Mouse (Mus musculus): Measurements from ENCODE around the gene Cd37. TPM values are rescaled to one million over a fixed set of nuclear protein-coding genes. Genes with fewer than 3 reads are reported as not detected.

Cd37 gene
- total RNA-seq, 2 experiments from 2014 or later: 5.0 to 5.9 TPM

DNA sequence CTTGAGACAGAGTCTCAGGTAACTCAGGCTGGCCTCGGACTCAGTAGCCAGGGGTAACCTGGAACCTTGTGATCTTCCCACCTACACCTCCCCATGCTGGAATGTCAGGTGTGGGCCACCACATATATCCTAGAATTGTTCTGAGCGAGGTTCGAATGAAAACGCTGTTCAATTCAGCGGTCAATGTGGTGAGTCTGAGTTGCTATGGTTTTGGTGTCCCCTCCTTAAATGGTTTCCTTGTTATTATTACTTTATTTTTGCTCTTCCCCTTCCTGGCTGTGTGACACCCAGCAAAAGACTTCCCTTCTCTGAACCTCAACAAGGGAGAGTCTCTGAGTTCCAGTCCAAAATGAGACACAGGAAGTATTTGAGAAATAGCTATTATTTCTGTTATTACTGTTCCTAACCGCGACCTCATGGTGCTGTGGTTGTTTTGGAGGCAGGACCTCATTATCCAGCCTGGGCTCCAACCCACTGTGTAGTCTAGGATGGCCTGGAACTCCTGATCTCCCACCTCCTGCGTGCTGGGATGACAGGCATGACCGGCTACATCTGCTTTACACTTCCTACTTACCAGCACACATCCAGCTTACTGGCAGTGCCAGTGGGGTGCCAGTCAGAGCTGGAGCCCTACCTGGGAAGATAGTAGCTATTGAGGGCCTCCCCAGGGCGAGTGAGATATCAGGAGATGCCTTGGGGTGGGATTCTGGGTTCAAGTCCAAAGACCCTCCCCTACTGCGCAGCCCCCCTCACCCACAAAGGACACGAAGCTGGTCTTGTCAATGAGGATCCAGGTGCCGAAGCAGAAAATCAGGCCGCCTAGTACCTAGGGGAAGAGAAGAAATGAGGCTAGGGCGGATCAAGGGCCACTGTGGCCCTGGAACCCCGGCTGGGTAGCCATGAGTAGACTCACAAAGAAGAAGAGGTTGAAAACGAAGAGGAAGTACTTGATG, 892 bp downstream of the Cd37 start:
- no peak for DNase-seq (ENCODE audit: low spot score in 2 of 2)
- intact Hi-C loops (cut with DNase I): no loop called here

DNA sequence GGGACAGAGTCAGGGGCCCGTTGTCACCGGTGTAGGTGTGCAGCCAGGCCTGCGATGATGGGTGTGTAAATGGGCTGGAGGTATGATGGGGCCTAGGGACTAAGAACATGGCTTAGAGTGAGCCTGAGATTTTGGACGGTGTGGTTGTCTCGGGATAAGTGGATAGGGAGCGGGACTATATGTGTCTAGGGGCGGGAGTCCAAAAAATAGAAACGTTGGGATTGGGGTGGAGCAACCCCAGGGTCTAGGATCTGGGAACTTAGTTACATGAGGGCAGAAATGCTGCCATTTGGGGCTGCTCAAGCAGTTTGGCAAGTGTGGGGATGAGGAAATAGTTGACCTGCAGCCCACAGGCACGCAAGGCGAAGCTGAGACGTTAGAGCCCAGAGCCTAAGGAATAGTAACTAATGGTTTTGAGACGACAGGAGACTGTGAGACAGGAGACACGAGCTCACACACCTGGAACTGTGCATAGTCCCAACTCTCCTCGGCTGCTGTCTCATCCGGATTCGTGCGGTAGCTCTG, 3.2 kb downstream of the Cd37 start:
- DNase-seq (ENCODE audit: low spot score in 2 of 2): no peak
- intact Hi-C loops (cut with DNase I): no loop called here

DNA sequence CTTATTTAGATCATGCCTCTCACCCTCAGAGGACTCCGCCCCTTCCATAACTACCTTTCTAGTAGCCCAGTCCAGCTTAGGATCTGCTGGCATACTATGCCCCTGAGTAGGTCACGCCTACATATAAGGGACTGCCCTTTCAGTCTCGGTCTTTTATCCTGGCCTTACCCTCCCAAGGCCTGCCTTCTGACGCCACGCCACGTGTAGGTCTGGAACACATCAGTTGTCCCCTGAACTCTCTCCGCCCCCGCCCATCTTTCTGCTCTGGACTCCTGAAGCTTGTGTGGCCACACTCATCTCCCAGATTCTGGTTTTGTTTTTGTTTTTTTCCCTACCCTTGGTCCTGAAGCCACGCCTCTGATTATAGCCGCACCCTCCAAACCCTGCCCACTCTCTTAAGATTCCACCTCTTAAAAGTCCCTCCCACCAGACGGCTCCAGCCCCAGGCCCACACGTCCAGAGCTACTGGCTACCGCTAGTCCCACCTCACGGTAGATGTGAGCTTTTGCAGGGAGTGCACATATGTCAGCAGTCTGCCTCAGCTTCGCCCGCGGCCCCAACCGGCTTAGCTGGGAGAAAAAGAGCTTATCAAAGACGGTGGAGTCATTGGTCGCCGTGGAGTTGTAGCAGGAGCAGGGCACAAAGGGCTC, 3.9 kb downstream of the Cd37 start:
- no peak for DNase-seq (ENCODE audit: low spot score in 2 of 2)
- intact Hi-C loops (cut with DNase I): no loop called here

DNA sequence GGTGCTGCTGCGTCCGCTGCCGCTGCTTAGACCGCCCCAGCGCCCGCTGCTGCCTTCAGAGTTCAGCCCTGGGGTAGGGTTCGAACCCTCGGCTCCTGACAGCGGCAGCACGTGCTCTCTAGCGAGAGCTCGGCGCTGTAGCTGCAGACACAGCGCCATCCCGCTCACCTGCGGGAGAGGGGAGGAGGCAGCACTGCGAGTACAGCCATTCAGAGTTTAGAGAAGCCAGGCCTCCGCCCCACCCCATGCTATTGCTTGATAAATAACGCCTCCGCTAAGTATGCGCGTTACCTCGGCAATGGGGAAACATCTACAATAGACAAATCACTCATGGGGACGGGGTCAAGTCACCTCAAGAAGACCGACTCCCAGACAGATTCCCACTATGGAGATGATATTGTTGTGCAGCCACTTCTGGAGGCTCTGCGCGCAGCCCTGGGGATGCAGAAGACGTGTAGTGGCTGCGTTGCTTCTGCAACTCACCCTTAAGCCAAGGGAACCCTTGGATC, 4.5 kb downstream of the Cd37 start:
- intact Hi-C loops (cut with DNase I): no loop called here
- no peak for DNase-seq (ENCODE audit: low spot score in 2 of 2)

DNA sequence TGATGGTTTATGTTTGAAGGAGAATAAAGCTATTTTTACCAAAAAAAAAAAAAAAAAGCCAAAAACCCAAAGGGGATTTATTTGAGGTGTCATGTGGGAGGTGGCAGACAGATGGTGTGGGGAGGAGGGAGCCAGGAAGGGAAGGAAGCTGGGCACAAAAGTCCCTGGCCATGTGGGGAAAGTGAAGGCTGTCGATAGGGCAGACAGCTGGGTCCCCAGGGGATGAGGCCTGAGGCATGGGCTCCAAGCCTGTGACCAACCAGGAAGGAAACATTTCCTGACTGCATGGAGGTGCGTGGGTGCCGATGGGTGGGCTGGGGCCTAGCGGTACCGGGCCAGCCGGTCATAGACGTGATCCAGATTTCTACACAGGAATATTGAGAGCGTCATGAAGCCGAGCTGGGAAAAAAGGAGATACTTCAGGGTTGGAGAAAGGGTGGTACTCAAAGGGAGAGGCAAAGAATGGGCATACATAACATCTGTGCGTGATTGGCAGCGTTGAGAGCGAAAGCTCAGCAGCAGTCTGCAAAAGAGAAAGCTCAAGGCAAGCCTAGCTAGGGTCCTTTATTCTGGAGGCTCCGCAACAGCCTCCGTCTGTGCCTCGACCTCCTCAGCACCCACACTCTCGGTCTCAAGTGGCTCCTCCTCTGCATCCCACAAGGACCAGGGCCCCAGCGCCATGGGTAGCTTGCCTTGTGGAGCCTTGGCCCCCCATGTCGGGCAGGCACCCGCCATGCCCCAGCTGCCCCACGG, 5.2 kb downstream of the Cd37 start:
- intact Hi-C loops (cut with DNase I): loop anchor here (2.0 kb wide), 2 partner anchors 43 to 67 kb away; no protein-coding TSS in a partner anchor

DNA sequence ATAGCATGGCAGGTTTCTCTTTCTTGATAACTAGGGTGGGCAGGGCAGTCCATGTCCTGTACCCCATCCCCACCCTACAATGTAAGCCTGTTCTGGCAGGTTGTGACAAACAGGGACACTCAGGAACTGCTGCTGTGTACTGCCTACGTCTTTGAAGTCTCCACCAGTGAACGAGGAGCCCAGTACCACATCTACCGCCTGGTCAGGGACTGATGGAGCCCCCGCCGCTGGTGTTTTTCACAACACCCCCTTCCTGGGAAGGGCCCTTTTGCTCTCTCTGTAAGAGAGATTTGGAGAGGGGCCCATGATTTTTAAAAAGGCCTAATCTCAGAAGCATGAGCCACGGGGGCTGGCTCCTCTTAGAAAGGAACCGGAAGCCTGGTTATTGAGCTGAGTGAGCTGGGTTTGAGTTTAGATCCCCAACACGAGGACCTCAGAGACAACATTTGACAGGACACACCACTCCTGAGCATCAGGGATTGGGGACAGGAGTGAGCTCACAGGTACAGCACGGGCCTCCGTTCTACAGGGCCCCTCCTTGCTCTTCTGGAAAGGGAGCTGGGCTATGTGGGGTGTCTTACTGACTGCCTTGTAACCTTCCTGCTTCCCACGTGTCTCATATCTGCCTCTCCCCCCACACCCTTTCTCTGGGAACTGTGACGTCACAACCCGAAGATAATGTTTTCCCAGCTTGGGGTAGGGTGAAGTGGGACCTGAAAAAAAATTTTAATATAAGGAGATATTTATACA, 6.0 kb downstream of the Cd37 start:
- peak; percentile 57 to 66 for DNase-seq (ENCODE audit: low spot score in 2 of 2)
- intact Hi-C loops (cut with DNase I): loop anchor here (2.0 kb wide), 2 partner anchors 42 to 66 kb away; no protein-coding TSS in a partner anchor

More for the DNA sequence above, 5.2 kb downstream of the Cd37 start:
- peak; percentile 81 to 88 for DNase-seq (ENCODE audit: low spot score in 2 of 2)

DNA sequence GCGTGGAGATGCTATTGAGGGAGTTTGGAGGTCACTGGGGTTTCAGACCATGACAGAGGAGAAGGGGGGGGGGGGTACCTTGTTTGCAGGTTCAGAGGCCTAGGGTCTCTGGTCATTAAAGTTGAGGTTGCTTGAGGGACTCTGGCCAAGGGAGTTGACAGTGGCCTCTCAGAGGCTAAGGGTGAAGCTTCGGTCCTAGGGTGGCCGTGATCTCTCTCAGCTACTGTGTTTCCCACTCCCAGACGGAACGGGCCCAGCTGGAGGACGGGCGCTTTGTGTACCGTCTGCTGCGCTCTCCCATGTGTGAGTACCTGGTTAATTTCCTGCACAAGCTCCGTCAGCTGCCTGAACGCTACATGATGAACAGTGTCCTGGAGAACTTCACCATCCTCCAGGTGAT, 7.0 kb downstream of the Cd37 start:
- DNase-seq (ENCODE audit: low spot score in 2 of 2): no peak
- intact Hi-C loops (cut with DNase I): loop anchor here (2.0 kb wide), 2 partner anchors 41 to 65 kb away; no protein-coding TSS in a partner anchor

DNA sequence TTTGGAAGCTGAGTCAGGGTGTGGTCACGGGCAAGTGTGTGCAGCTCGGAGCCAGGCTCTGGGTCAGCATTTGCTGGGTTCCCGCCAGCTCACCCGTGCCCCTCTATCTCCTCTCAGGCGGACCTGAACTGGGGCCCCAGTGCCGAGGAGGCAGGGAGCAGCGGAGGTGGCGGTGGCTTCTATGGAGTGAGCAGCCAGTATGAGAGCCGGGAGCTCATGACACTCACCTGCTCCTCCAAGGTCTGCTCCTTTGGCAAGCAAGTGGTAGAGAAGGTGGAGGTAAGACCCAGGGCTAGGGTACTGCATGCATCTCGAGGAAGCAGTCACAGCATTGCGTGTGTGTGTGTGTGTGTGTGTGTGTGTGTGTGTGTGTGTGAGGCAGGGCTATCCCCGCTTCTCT, 7.7 kb downstream of the Cd37 start:
- no peak for DNase-seq (ENCODE audit: low spot score in 2 of 2)
- intact Hi-C loops (cut with DNase I): no loop called here

DNA sequence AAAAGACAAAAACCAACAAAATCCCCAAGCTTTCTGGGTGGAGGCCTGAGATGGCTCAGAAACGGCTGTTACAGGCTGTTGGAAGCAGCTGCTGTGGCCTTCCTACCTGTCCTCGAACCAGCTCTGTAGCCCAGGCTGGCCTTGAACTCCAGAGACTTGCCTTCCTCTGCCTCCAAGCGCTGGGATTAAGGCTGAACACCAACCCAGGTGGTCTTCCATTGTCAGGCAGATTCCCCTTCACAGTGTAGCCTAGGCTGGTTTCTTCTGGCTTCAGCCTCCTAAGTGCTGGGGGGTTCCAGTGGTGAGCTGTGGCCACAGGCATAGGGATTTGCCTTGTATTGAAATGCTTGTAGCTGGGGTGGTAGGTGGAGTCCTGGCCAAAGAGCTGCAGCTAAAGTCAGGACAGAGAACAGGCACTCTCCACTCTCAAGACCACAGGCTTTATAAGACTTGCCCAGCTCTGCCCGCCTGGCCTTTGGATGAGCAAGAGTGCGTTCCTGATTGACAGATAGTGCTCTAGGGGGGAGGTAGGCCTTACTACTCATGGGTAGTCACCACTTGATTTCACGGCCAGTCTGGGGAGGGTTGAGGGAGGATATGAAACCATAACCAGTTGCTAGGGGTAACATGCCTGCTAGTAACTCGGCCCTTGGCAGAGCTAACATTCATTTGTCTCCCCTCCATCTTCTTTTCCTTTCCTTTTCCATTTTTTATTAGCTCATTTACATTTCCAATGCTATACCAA, 9.3 kb downstream of the Cd37 start:
- no peak for DNase-seq (ENCODE audit: low spot score in 2 of 2)
- intact Hi-C loops (cut with DNase I): no loop called here

DNA sequence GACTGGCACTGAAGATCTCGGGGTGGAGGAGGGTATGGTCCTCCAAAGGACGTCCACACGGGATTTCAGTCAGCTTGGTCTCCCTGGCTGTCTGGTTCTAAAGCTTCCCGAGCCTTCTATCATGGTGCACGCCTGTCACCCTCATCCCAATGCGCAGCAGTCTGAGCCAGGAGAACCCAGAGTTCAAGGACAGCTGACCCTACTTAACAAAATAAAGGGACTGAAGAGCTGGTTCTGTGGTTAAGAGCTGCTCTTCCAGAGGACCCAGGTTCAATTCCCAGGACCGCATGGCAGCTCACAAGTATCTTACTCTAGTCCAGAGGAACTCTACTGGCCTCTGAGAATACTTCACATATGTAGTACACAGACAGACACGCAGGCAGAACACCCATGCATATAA, 9.9 kb downstream of the Cd37 start:
- intact Hi-C loops (cut with DNase I): no loop called here
- DNase-seq (ENCODE audit: low spot score in 2 of 2): no peak

DNA sequence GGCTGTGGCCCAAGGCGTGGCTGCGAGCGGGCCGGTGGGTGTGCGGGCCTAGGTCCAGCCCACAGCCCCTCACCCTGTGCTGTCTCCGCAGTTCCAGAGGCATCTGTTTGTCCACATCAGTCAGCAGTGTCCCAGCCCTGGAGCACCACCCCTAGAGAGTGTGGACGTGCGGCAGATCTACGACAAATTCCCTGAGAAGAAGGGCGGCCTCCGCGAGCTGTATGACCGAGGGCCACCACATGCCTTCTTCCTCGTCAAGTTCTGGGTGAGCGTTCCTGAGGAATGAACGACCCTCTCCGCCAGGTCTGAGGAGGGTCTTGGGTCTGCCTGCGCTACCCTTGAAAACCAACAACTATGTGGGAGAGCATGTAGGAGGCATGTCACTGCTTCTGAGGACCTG, 10.4 kb downstream of the Cd37 start:
- intact Hi-C loops (cut with DNase I): no loop called here

DNA sequence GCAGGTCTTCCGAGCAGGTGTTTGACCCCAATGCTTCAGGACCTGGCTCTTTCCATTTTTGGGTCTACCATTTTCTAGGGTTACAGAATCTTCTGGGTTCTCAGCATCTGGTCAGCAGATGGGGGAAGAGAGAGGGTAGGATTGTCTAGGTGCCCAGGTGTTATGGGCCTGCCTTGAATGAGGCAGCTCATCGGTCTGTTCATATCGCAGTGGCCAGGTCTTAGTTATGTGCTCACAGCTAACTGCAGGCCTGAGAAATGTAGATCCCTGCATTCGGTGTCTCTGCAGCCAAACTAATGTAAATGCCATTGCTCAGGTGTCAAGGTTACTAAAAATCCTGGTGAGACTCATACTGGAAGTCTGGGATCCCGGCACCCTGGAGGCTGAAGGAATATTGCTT, 12.5 kb downstream of the Cd37 start:
- DNase-seq (ENCODE audit: low spot score in 2 of 2): no peak
- intact Hi-C loops (cut with DNase I): no loop called here

More for the DNA sequence above, 10.4 kb downstream of the Cd37 start:
- DNase-seq (ENCODE audit: low spot score in 2 of 2): no peak

DNA sequence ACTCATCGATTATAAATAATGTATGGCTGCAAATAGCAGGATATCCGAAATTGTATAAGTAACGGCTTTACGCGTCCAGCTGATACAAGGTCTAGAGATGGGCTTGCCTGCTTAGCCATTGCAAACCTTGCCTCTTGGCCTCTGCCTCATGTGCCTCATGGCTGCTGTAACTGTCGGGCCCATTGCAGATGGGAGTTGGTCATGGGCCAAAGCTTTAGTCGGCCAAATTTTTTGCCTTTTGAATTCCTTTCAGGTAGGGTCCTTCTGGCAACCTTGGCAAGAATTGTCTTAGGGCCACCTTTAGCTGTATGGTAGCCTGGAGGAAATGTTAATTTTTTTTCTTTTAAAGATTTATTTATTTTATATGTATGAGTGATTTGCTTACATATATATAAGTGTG, 14.1 kb downstream of the Cd37 start:
- intact Hi-C loops (cut with DNase I): no loop called here
- DNase-seq (ENCODE audit: low spot score in 2 of 2): no peak

DNA sequence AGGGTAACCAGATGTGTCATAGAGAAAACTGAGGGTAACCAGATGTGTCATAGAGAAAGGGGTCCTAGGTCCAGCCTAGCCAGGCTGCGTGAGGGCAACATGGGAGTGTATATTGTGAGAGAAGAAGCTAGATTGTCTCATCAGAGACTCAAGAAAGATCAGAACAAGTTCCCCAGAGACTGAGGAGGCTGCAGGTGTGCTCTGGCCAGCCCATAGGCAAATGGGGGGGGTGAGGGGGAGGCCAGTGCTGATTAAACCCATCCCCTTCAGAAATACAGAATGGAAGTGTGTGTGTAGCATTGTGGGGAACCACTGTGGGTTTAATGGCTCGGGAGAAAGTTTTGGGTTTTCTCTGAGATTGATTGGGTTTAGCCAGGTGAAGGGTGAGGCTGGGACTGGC, 17.2 kb downstream of the Cd37 start:
- no peak for DNase-seq (ENCODE audit: low spot score in 2 of 2)
- intact Hi-C loops (cut with DNase I): no loop called here

DNA sequence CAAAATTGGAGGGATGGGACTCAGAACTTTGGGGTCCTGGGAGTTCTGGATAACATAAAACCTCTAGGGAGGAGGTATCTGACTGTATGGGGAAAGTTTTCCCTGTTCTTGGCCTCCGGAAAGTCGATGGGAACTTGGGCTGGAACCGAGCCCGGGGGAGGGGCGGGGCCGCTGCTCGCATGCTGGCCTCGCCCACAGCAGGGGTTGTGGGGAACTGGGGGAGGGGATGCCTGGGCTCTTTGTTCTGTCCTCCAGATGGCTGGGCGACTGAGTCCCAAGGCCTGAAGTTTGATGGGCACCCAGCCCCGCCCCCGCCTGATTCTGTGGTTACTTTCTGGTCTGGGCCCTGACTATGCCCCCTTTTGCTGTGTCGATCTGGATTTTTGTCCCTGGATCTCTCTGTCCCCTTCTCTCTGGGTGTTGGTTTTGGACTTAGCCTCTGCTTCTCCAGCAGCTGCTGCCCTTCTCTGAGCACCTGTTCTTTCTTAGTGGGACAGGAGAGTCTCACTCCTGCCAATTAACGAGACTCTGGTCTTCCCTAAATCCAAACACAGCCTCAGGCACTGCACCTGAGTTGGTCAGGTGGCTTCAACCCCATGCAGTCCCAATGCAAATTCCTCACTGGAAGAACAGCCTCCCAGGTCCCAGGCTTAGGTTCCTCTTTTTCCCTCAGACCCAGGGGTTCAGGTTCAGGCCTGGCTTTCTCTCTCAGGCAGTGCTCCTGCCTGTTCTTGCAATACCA, 22.3 kb downstream of the Cd37 start:
- no peak for DNase-seq (ENCODE audit: low spot score in 2 of 2)
- intact Hi-C loops (cut with DNase I): no loop called here

DNA sequence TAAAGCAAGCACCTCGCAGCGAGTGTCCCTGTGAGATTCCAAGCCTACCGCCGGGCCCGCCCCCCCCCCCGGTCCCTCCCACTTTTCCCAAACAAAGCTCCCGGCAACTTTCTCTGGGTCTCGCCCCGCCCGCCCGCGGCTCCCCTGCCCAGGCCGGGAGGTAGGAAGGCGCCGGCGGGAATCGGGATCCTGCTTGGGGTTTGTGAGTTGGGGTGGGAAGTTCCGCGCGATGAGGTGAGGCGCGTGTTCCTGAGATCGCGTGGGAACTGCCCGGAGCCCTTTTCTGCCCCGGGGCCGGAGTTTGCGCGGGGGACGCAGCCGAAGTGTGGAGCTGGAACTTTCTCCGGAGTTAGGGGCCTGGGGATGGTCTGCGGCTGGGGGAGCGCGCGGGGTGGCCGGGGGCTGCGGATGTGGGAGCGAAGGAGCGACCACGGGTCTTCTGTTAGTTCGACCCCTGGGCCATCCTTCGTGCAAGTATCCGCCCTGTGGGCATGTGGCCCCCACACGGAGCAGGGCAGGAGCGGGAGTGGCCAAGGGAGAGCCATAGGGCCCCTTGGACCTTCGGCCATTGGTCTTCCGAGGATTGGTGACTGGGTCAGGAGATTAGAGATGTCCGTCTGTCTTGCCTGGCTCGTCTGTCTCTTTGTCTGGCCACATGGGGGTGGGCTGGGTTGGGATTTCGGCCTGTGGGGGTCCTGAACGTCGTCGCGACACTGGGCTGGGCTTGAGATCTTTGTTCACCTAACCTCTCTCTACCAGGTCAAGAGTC, 23.1 kb downstream of the Cd37 start, which contains the start of gene Tead2:
Gene Tead2 (plus strand): TSS at position 81 of the 769 bp plus-strand sequence.
- DNase-seq (ENCODE audit: low spot score in 2 of 2): no peak
- intact Hi-C loops (cut with DNase I): no loop called here

DNA sequence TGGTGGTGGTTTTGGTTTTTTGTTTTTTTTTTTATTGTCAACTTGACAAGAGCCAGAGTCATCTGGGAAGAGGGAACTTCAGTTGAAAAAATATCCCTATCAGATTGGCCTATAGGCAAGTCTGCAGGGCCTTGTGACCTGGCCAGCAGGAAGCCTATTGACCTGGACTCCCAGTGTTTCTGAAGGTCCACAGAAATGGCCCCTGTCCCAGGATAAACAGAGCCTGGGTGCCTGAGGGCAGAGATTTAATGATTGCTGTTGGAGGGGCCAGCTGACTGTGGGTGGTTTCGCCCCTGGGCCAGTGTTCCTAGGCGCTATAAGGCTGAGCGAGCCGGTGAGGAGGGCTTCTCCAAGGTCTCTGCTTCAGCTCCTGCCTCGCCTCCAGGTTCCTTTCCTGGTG, 25.2 kb downstream of the Cd37 start:
- intact Hi-C loops (cut with DNase I): no loop called here
- DNase-seq (ENCODE audit: low spot score in 2 of 2): no peak
